Mouse (Mus musculus) liver, adult 2 months (tissue): ENCODE measurements around the gene Atpaf2. TPM values are rescaled to one million over a fixed set of nuclear protein-coding genes. Genes with fewer than 3 reads are reported as not detected.
A peak's percentile ranks its signal among the peaks of the same experiment; 100 is the strongest.

Source experiments
- DNase-seq: peaks from one replicate; pipeline ENCODE4 v3.0.0-alpha.2; 2011; ENCODE audit warnings: low read depth, low spot score; ENCODE audit errors: extremely low read depth
- H3K27ac ChIP-seq: fragments of 200-500 bp; replicated peaks from 2 replicates; pipeline ENCODE4 v1.5.1; 2012; ENCODE audit warnings: low read depth, mild to moderate bottlenecking, control low read depth, inconsistent platforms, low read length; ENCODE audit not compliant: insufficient read depth
- H3K27me3 ChIP-seq: fragments of 200-500 bp; 2 replicates; pipeline ENCODE4 v1.6.1; 2012; ENCODE audit warnings: mild to moderate bottlenecking, moderate library complexity, low read length, inconsistent platforms; ENCODE audit not compliant: control insufficient read depth, insufficient read depth
- H3K36me3 ChIP-seq: fragments of 200-500 bp; 2 replicates; pipeline ENCODE4 v1.6.1; 2012; ENCODE audit warnings: low read length, inconsistent platforms; ENCODE audit not compliant: control insufficient read depth, insufficient read depth
- H3K4me1 ChIP-seq: fragments of 200-500 bp; 2 replicates; pipeline ENCODE4 v1.6.1; 2011; ENCODE audit warnings: low read length; ENCODE audit not compliant: control insufficient read depth, insufficient read depth
- H3K4me3 ChIP-seq: fragments of 200-500 bp; 2 replicates; pipeline ENCODE4 v1.5.1; 2011; ENCODE audit warnings: low read depth, mild to moderate bottlenecking, control low read depth, low read length, moderate library complexity; ENCODE audit not compliant: insufficient read depth
- H3K79me2 ChIP-seq: fragments of 200-500 bp; 2 replicates; pipeline ENCODE4 v1.6.1; 2012; ENCODE audit warnings: inconsistent platforms, mild to moderate bottlenecking, low read length, moderate library complexity; ENCODE audit not compliant: control insufficient read depth, insufficient read depth
- H3K9ac ChIP-seq: fragments of 200-500 bp; 2 replicates; pipeline ENCODE4 v1.6.1; 2012; ENCODE audit warnings: low read depth, mild to moderate bottlenecking, control low read depth, inconsistent platforms, low read length
- CTCF ChIP-seq: fragments of 200-500 bp; IDR thresholded peaks from 2 replicates; pipeline ENCODE4 v1.5.1; 2011; ENCODE audit warnings: low read depth, low read length, control low read depth
- POLR2A ChIP-seq: fragments of 200-500 bp; IDR thresholded peaks from 2 replicates; pipeline ENCODE4 v1.6.1; 2011; ENCODE audit warnings: low read length, control low read depth; ENCODE audit not compliant: insufficient read depth; ENCODE audit errors: extremely low read depth
- WGBS: fragments of 180-500 bp; shearing (Covaris S2); methylation state at CpG from one replicate; pipeline ENCODE4 v1.1.7; 2018; 5-methylcytosine and 5-hydroxymethylcytosine counted together
- polyA plus RNA-seq: library from polyadenylated mRNA; depleted of rRNA; stranded (reverse); fragments of >200 nt; gene quantifications from 2 replicates; pipeline ENCODE4 v1.2.3, GENCODE M21; 2012
- total RNA-seq: library from RNA; depleted of rRNA; stranded (reverse); fragments of >200 nt; gene quantifications from 2 replicates; pipeline ENCODE4 v1.2.3, GENCODE M21; 2014

Gene Atpaf2
- total and polyA plus RNA-seq, 2 experiments, result 15.3 to 23.3 TPM

GRCm38 (mm10) chr11:60433501-60433900 lies 15.2 kb upstream of the Atpaf2 start:
- Histone ChIP-seq H3K9ac (no peak overlapping the region), H3K27ac (no peak overlapping the region), H3K79me2 (no peaks in the 10 kb centered on the region), H3K27me3 (no peaks in the 10 kb centered on the region), H3K4me1 (no peaks in the 10 kb centered on the region), H3K4me3 (no peak overlapping the region), H3K36me3 (peaks cover 40% of the 10 kb centered on the region)
- no peak for TF ChIP-seq CTCF
- TF ChIP-seq POLR2A, result no peak
- DNase-seq, result no peak

- Histone ChIP-seq H3K27ac (no peak overlapping the region), H3K9ac (no peak overlapping the region), H3K79me2 (no peaks in the 10 kb centered on the region), H3K4me3 (no peak overlapping the region), H3K27me3 (no peaks in the 10 kb centered on the region), H3K4me1 (no peaks in the 10 kb centered on the region), H3K36me3 (peaks cover 26% of the 10 kb centered on the region)
- TF ChIP-seq POLR2A, result no peak
- no peak for TF ChIP-seq CTCF
- WGBS, result 55% methylated on average over 3 of the region's 3 CpGs
- DNase-seq, result no peak
Measured at GRCm38 (mm10) chr11:60427628-60428027, 9.4 kb upstream of the Atpaf2 start.

GRCm38 (mm10) chr11:60426417-60426816 lies 8.2 kb upstream of the Atpaf2 start:
- H3K4me3 ChIP-seq, result no peak overlapping the region
- H3K79me2 ChIP-seq, result no peaks in the 10 kb centered on the region; the same call in 1 of the 2 replicates
- no peak overlapping the region for H3K27ac ChIP-seq
- peaks cover 18% of the 10 kb centered on the region for H3K36me3 ChIP-seq
- H3K27me3 ChIP-seq, result no peaks in the 10 kb centered on the region
- no peak overlapping the region for H3K9ac ChIP-seq
- 90% methylated on average over 1 of the region's 1 CpGs for WGBS
- H3K4me1 ChIP-seq, result no peaks in the 10 kb centered on the region
- TF ChIP-seq POLR2A (no peak), CTCF (no peak)
- DNase-seq, result no peak

- H3K9ac ChIP-seq, result no peak overlapping the region
- H3K79me2 ChIP-seq, result peaks cover 3% of the 10 kb centered on the region; the same call in 1 of the 2 replicates
- no peaks in the 10 kb centered on the region for H3K27me3 ChIP-seq
- H3K4me3 ChIP-seq, result no peak overlapping the region
- H3K27ac ChIP-seq, result no peak overlapping the region
- peaks cover 5% of the 10 kb centered on the region for H3K4me1 ChIP-seq
- 100% methylated on average over 1 of the region's 1 CpGs for WGBS
- TF ChIP-seq CTCF (no peak), POLR2A (no peak)
- no peak for DNase-seq
- peaks cover 13% of the 10 kb centered on the region for H3K36me3 ChIP-seq
Measured at GRCm38 (mm10) chr11:60423006-60423405, 4.7 kb upstream of the Atpaf2 start.

GRCm38 (mm10) chr11:60422046-60422668 lies 3.9 kb upstream of the Atpaf2 start:
- 64% methylated on average over 6 of the region's 6 CpGs for WGBS

GRCm38 (mm10) chr11:60418473-60418803 lies 181 bp upstream of the Atpaf2 start:
- H3K4me3 ChIP-seq, result peak overlapping the region; percentile 78; the same call in 1 of the 2 replicates
- peaks cover 8% of the 10 kb centered on the region for H3K4me1 ChIP-seq
- WGBS, result 17% methylated on average over 6 of the region's 6 CpGs
- H3K79me2 ChIP-seq, result peaks cover 11% of the 10 kb centered on the region; the same call in 1 of the 2 replicates
- TF ChIP-seq CTCF (no peak), POLR2A (no peak)
- DNase-seq, result peak; percentile 8
- no peaks in the 10 kb centered on the region for H3K36me3 ChIP-seq
- H3K9ac ChIP-seq, result peak overlapping the region; percentile 92
- H3K27ac ChIP-seq, result no peak overlapping the region
- no peaks in the 10 kb centered on the region for H3K27me3 ChIP-seq

More at GRCm38 (mm10) chr11:60422046-60422668, 3.9 kb upstream of the Atpaf2 start:
- H3K36me3 ChIP-seq, result peaks cover 11% of the 10 kb centered on the region
- H3K9ac ChIP-seq, result no peak overlapping the region
- H3K4me3 ChIP-seq, result no peak overlapping the region
- H3K4me1 ChIP-seq, result peaks cover 5% of the 10 kb centered on the region
- DNase-seq, result peak; percentile 43
- H3K27ac ChIP-seq, result no peak overlapping the region
- TF ChIP-seq CTCF, result no peak
- H3K79me2 ChIP-seq, result peaks cover 7% of the 10 kb centered on the region; the same call in 1 of the 2 replicates
- no peaks in the 10 kb centered on the region for H3K27me3 ChIP-seq
